Comparison of ENCODE assay signal across 9 mouse cellular contexts in the genomic region with DNA sequence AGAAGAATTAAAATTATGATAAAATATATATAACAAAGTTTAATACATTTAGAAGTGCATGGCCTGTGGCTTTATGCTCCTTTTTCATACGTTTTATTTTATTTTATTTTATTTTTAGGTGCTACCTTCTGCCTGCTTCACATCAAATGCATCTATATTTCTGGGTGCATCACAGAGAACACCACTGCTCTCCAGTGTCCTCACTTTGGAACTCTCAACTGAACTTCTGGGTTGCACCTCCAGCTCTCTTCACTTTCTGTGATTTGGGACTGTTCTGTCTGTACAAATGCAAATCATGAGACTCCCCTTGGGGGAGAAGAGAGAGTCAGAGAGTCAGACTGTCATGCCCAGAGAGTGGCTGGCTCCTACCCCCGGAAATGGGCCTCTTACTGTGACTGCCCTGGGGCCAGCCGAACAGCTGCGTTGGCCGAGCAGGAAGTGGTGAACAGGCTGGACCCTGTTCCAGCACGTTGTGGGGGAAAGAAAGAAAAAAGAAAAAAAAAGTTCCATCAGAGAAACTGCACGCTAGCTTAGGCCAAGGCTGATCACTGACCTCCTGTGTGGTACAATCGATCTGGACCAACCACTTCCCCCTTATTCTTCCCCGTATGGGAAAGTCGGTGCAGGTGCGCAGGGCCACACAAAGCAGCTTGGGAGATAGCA.
DNase-seq lines count a peak whose midpoint lies in the region; ATAC-seq lines count a peak whose summit lies in the region.
"Had no signal": no experiment of that assay in that cellular context is flagged by ENCODE, and none has a peak within 500 bp of the region (broad histone marks: within the 10 kb centered on the region; RNA-seq: fewer than 3 reads in every experiment).

No protein-coding gene starts in this region.

- H3K27me3 ChIP-seq in midbrain, embryonic 15.5 days (replicated peaks), result no peaks in the 10 kb centered on the region
- H3K27me3 ChIP-seq: neural tube, embryonic 12.5 days had no signal

- H3K36me3 ChIP-seq in midbrain, embryonic 15.5 days (replicated peaks), result no peaks in the 10 kb centered on the region
- H3K36me3 ChIP-seq: neural tube, embryonic 12.5 days had no signal

- intact Hi-C loops in heart, postnatal 10 days (cut with DNase I), result no loop called here

- peak; percentile 58 for DNase-seq in layer of hippocampus, adult 11-12 months (ENCODE audit: low spot score)
- no peak for DNase-seq in layer of hippocampus, adult 8-10 months (ENCODE audit: low spot score in 2 of 2)
- peak; percentile 29 for DNase-seq in Muller cell, postnatal 12 days (ENCODE audit: inconsistent ontology term)
- peak; percentile 28 to 42 for DNase-seq in heart, postnatal 10 days
- peak; percentile 34 for DNase-seq in lung, postnatal 14 days
- no peak for DNase-seq in cerebellum, postnatal 36 days
- DNase-seq in testis, postnatal 14 days (ENCODE audit: low spot score), result no peak

- no peak overlapping the region for H3K27ac ChIP-seq in midbrain, embryonic 15.5 days
- H3K27ac ChIP-seq: neural tube, embryonic 12.5 days had no signal

- H3K4me3 ChIP-seq in midbrain, embryonic 15.5 days, result no peak overlapping the region
- H3K4me3 ChIP-seq: neural tube, embryonic 12.5 days had no signal

- 42% methylated on average over 11 of the region's 11 CpGs for WGBS in midbrain, embryonic 15.5 days

- H3K9me3 ChIP-seq in midbrain, embryonic 15.5 days, result no peaks in the 10 kb centered on the region
- H3K9me3 ChIP-seq: neural tube, embryonic 12.5 days had no signal

- no peak overlapping the region for H3K9ac ChIP-seq in midbrain, embryonic 15.5 days
- H3K9ac ChIP-seq: neural tube, embryonic 12.5 days had no signal

- no peak overlapping the region for H3K4me2 ChIP-seq in midbrain, embryonic 15.5 days
- H3K4me2 ChIP-seq: neural tube, embryonic 12.5 days had no signal

- no peak for ATAC-seq in midbrain, embryonic 15.5 days (replicated peaks)

- no peaks in the 10 kb centered on the region for H3K4me1 ChIP-seq in midbrain, embryonic 15.5 days

Comparison
In these comparisons a context has a peak if more than half of its experiments do, and no peak if none do; other contexts are left out.
1. DNase-seq: peak in layer of hippocampus, adult 11-12 months (single experiment), Muller cell, postnatal 12 days (single experiment), heart, postnatal 10 days (2 of 2) and lung, postnatal 14 days (single experiment); none in layer of hippocampus, adult 8-10 months (0 of 2), cerebellum, postnatal 36 days (0 of 2) and testis, postnatal 14 days (single experiment).